Mouse (Mus musculus): ENCODE measurements around the gene Scn3a. TPM values are rescaled to one million over a fixed set of nuclear protein-coding genes. Genes with fewer than 3 reads are reported as not detected.
"Not testable (repeated sequence)": the region's sequence is repeated elsewhere in the genome, so short reads cannot be mapped to it uniquely, and the experiment has no call there.

The Scn3a gene
- polyA plus RNA-seq, 1 experiment from 2014 or later, result 0.99 TPM

GRCm38 (mm10) chr2:65471311-65471882 lies 96.0 kb downstream of the Scn3a start:
- Histone ChIP-seq H3K27ac (replicated peaks; ENCODE audit: low read depth, low read length) (no peak overlapping the region), H3K36me3 (ENCODE audit: control insufficient read depth, insufficient read depth, low read length) (no peaks in the 10 kb centered on the region), H3K9ac (ENCODE audit: low read length) (no peak overlapping the region), H3K27me3 (ENCODE audit: control insufficient read depth, insufficient read depth, low read length) (no peaks in the 10 kb centered on the region), H3K4me3 (ENCODE audit: low read depth, low read length) (no peak overlapping the region), H3K9me3 (ENCODE audit: control insufficient read depth, low read length) (no peaks in the 10 kb centered on the region), H3K4me2 (ENCODE audit: low read depth, severe bottlenecking) (no peak overlapping the region), H3K4me1 (ENCODE audit: control insufficient read depth, insufficient read depth, low read length) (no peaks in the 10 kb centered on the region)
- DNase-seq (ENCODE audit: low spot score) (no peak), ATAC-seq (ENCODE audit: insufficient number of reproducible peaks, low FRiP score, low TSS enrichment, low read depth) (no peak)
- WGBS, result 62% methylated on average over 11 of the region's 11 CpGs

GRCm38 (mm10) chr2:65465694-65466093 lies 101.7 kb downstream of the Scn3a start:
- WGBS, result 90% methylated on average over 5 of the region's 5 CpGs
- H3K4me2 ChIP-seq (ENCODE audit: low read depth, severe bottlenecking), result no peak overlapping the region
- DNase-seq (ENCODE audit: low spot score) (no peak), ATAC-seq (ENCODE audit: insufficient number of reproducible peaks, low FRiP score, low TSS enrichment, low read depth) (no peak)
- H3K27me3 ChIP-seq (ENCODE audit: control insufficient read depth, insufficient read depth, low read length), result no peaks in the 10 kb centered on the region
- no peak overlapping the region for H3K9ac ChIP-seq (ENCODE audit: low read length)
- H3K9me3 ChIP-seq (ENCODE audit: control insufficient read depth, low read length), result no peaks in the 10 kb centered on the region
- no peaks in the 10 kb centered on the region for H3K4me1 ChIP-seq (ENCODE audit: control insufficient read depth, insufficient read depth, low read length)
- no peak overlapping the region for H3K27ac ChIP-seq (replicated peaks; ENCODE audit: low read depth, low read length)
- no peak overlapping the region for H3K4me3 ChIP-seq (ENCODE audit: low read depth, low read length)
- H3K36me3 ChIP-seq (ENCODE audit: control insufficient read depth, insufficient read depth, low read length), result no peaks in the 10 kb centered on the region

- Histone ChIP-seq H3K36me3 (ENCODE audit: control insufficient read depth, insufficient read depth, low read length) (no peaks in the 10 kb centered on the region), H3K9me3 (ENCODE audit: control insufficient read depth, low read length) (no peaks in the 10 kb centered on the region), H3K9ac (ENCODE audit: low read length) (no peak overlapping the region), H3K4me3 (ENCODE audit: low read depth, low read length) (no peak overlapping the region), H3K27me3 (ENCODE audit: control insufficient read depth, insufficient read depth, low read length) (no peaks in the 10 kb centered on the region), H3K4me1 (ENCODE audit: control insufficient read depth, insufficient read depth, low read length) (no peaks in the 10 kb centered on the region), H3K4me2 (ENCODE audit: low read depth, severe bottlenecking) (no peak overlapping the region), H3K27ac (replicated peaks; ENCODE audit: low read depth, low read length) (no peak overlapping the region)
- ATAC-seq (ENCODE audit: insufficient number of reproducible peaks, low FRiP score, low TSS enrichment, low read depth), result no peak
- DNase-seq (ENCODE audit: low spot score), result no peak
- 89% methylated on average over 6 of the region's 6 CpGs for WGBS
Observed at GRCm38 (mm10) chr2:65453763-65454162, 113.7 kb downstream of the Scn3a start.

GRCm38 (mm10) chr2:65451401-65452078 lies 115.9 kb downstream of the Scn3a start:
- H3K36me3 ChIP-seq (ENCODE audit: control insufficient read depth, insufficient read depth, low read length); ATAC-seq (ENCODE audit: insufficient number of reproducible peaks, low FRiP score, low TSS enrichment, low read depth); H3K9ac ChIP-seq (ENCODE audit: low read length); H3K4me2 ChIP-seq (ENCODE audit: low read depth, severe bottlenecking); H3K27ac ChIP-seq (replicated peaks; ENCODE audit: low read depth, low read length); H3K9me3 ChIP-seq (ENCODE audit: control insufficient read depth, low read length); DNase-seq (ENCODE audit: low spot score); H3K4me1 ChIP-seq (ENCODE audit: control insufficient read depth, insufficient read depth, low read length); H3K4me3 ChIP-seq (ENCODE audit: low read depth, low read length); H3K27me3 ChIP-seq (ENCODE audit: control insufficient read depth, insufficient read depth, low read length): not testable (repeated sequence)
- 93% methylated on average over 10 of the region's 14 CpGs for WGBS

GRCm38 (mm10) chr2:65450449-65451360 lies 116.7 kb downstream of the Scn3a start:
- Histone ChIP-seq H3K4me3 (ENCODE audit: low read depth, low read length) (no peak overlapping the region), H3K36me3 (ENCODE audit: control insufficient read depth, insufficient read depth, low read length) (no peaks in the 10 kb centered on the region), H3K4me2 (ENCODE audit: low read depth, severe bottlenecking) (no peak overlapping the region), H3K27me3 (ENCODE audit: control insufficient read depth, insufficient read depth, low read length) (no peaks in the 10 kb centered on the region), H3K4me1 (ENCODE audit: control insufficient read depth, insufficient read depth, low read length) (no peaks in the 10 kb centered on the region), H3K9me3 (ENCODE audit: control insufficient read depth, low read length) (no peaks in the 10 kb centered on the region), H3K27ac (replicated peaks; ENCODE audit: low read depth, low read length) (no peak overlapping the region), H3K9ac (ENCODE audit: low read length) (no peak overlapping the region)
- DNase-seq (ENCODE audit: low spot score) (no peak), ATAC-seq (ENCODE audit: insufficient number of reproducible peaks, low FRiP score, low TSS enrichment, low read depth) (no peak)
- 27% methylated on average over 2 of the region's 2 CpGs for WGBS

- Histone ChIP-seq H3K9ac (ENCODE audit: low read length) (no peak overlapping the region), H3K4me3 (ENCODE audit: low read depth, low read length) (no peak overlapping the region), H3K36me3 (ENCODE audit: control insufficient read depth, insufficient read depth, low read length) (no peaks in the 10 kb centered on the region), H3K27ac (replicated peaks; ENCODE audit: low read depth, low read length) (no peak overlapping the region), H3K4me1 (ENCODE audit: control insufficient read depth, insufficient read depth, low read length) (no peaks in the 10 kb centered on the region), H3K4me2 (ENCODE audit: low read depth, severe bottlenecking) (no peak overlapping the region), H3K9me3 (ENCODE audit: control insufficient read depth, low read length) (no peaks in the 10 kb centered on the region), H3K27me3 (ENCODE audit: control insufficient read depth, insufficient read depth, low read length) (no peaks in the 10 kb centered on the region)
- 94% methylated on average over 5 of the region's 5 CpGs for WGBS
- DNase-seq (ENCODE audit: low spot score), result no peak
- ATAC-seq (ENCODE audit: insufficient number of reproducible peaks, low FRiP score, low TSS enrichment, low read depth), result no peak
Observed at GRCm38 (mm10) chr2:65449126-65449828, 118.2 kb downstream of the Scn3a start.

GRCm38 (mm10) chr2:65443082-65443481 lies 124.3 kb downstream of the Scn3a start:
- H3K9me3 ChIP-seq (ENCODE audit: control insufficient read depth, low read length), result no peaks in the 10 kb centered on the region
- ATAC-seq (ENCODE audit: insufficient number of reproducible peaks, low FRiP score, low TSS enrichment, low read depth) (no peak), DNase-seq (ENCODE audit: low spot score) (no peak)
- no peak overlapping the region for H3K27ac ChIP-seq (replicated peaks; ENCODE audit: low read depth, low read length)
- H3K27me3 ChIP-seq (ENCODE audit: control insufficient read depth, insufficient read depth, low read length), result no peaks in the 10 kb centered on the region
- H3K36me3 ChIP-seq (ENCODE audit: control insufficient read depth, insufficient read depth, low read length), result no peaks in the 10 kb centered on the region
- H3K9ac ChIP-seq (ENCODE audit: low read length), result no peak overlapping the region
- H3K4me3 ChIP-seq (ENCODE audit: low read depth, low read length), result no peak overlapping the region
- H3K4me1 ChIP-seq (ENCODE audit: control insufficient read depth, insufficient read depth, low read length), result no peaks in the 10 kb centered on the region
- H3K4me2 ChIP-seq (ENCODE audit: low read depth, severe bottlenecking), result no peak overlapping the region
- 88% methylated on average over 4 of the region's 4 CpGs for WGBS

GRCm38 (mm10) chr2:65441566-65441965 lies 125.9 kb downstream of the Scn3a start:
- 77% methylated on average over 5 of the region's 5 CpGs for WGBS
- H3K9ac ChIP-seq (ENCODE audit: low read length), result no peak overlapping the region
- ATAC-seq (ENCODE audit: insufficient number of reproducible peaks, low FRiP score, low TSS enrichment, low read depth) (no peak), DNase-seq (ENCODE audit: low spot score) (no peak)
- H3K9me3 ChIP-seq (ENCODE audit: control insufficient read depth, low read length), result no peaks in the 10 kb centered on the region
- H3K4me1 ChIP-seq (ENCODE audit: control insufficient read depth, insufficient read depth, low read length), result no peaks in the 10 kb centered on the region
- no peak overlapping the region for H3K27ac ChIP-seq (replicated peaks; ENCODE audit: low read depth, low read length)
- H3K4me3 ChIP-seq (ENCODE audit: low read depth, low read length), result no peak overlapping the region
- H3K27me3 ChIP-seq (ENCODE audit: control insufficient read depth, insufficient read depth, low read length), result no peaks in the 10 kb centered on the region
- no peak overlapping the region for H3K4me2 ChIP-seq (ENCODE audit: low read depth, severe bottlenecking)
- no peaks in the 10 kb centered on the region for H3K36me3 ChIP-seq (ENCODE audit: control insufficient read depth, insufficient read depth, low read length)
